ENCODE assay signal across 19 mouse cellular contexts in the genomic region with DNA sequence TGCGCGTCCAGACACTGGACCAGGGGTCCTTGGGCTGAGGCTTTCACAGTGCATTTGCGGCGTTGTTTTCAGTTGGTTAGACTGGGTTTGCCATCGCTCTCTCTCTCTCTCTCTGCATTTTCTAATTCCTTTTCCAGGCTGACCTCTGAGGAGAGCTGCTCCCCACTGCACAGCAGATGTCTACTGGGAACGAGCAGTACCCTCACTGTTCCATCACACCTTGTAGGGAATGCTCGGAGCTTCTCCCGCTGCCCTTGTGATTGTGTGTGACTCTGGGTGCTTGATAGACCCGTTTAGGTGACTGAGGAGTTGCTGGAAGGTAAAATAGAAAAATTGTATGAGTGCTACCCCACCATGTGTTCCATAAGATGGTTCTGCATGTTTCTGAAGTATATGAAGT. TPM values are rescaled to one million over a fixed set of nuclear protein-coding genes. Genes with fewer than 3 reads are reported as not detected.
A peak's percentile ranks its signal among the peaks of the same experiment; 100 is the strongest.
DNase-seq lines count a peak whose midpoint lies in the region; TF ChIP-seq lines count a peak whose summit lies in the region.
"Had no signal": no experiment of that assay in that cellular context is flagged by ENCODE, and none has a peak within 500 bp of the region (broad histone marks: within the 10 kb centered on the region; RNA-seq: fewer than 3 reads in every experiment).

No protein-coding gene starts in this region.

- no peak overlapping the region for H3K4me3 ChIP-seq in layer of hippocampus, adult 2 months
- H3K4me3 ChIP-seq: embryonic facial prominence, embryonic 13.5 days; embryonic facial prominence, embryonic 15.5 days; erythroblast, embryonic 14.5 days; forebrain, embryonic 10.5 days; forebrain, embryonic 12.5 days had no signal

- TF ChIP-seq CTCF in layer of hippocampus, adult 2 months (conservative IDR thresholded peaks at IDR 0.05), result no peak

- peak overlapping the region; percentile 2; the same call in 1 of the 2 replicates for H3K27ac ChIP-seq in layer of hippocampus, adult 2 months
- H3K27ac ChIP-seq: embryonic facial prominence, embryonic 13.5 days; embryonic facial prominence, embryonic 15.5 days; forebrain, embryonic 10.5 days; forebrain, embryonic 12.5 days had no signal

- DNase-seq in cerebellum, adult 11-12 months, result peak; percentile 47
- no peak for DNase-seq in cerebellum, adult 11 months
- DNase-seq in cerebellum, adult 9-10 months, result peak; percentile 55
- no peak for DNase-seq in cerebellum, adult 8-10 months
- no peak for DNase-seq in layer of hippocampus, adult 2 months (ENCODE audit: low spot score in 2 of 2)
- DNase-seq in layer of hippocampus, adult 9-10 months (ENCODE audit: low spot score), result no peak
- DNase-seq: adrenal gland, adult 8-10 months; adrenal gland, postnatal 14 days; adrenal gland, postnatal 36 days; B cell, adult 2 months; cerebellum, postnatal 25 days; embryo, embryonic 11 days had no signal

RNA-seq across cellular contexts. Expression of gene Ak4, which starts 33.8 kb away (rescaled TPM):
- total RNA-seq in layer of hippocampus, adult 2 months (2021), result 10 to 100 TPM; 63.0 to 63.2 TPM
- total RNA-seq: G1E had no signal

RNA-seq across cellular contexts. Expression of gene Dnajc6, which starts 43.6 kb away (rescaled TPM):
- total RNA-seq in layer of hippocampus, adult 2 months (2021), result 100 to 1,000 TPM; 291 to 316 TPM
- total RNA-seq: CH12.LX had no signal

Comparison
In these comparisons a context has a peak if more than half of its experiments do, and no peak if none do; other contexts are left out.
1. DNase-seq: peak in cerebellum, adult 11-12 months (single experiment) and cerebellum, adult 9-10 months (single experiment); none in cerebellum, adult 11 months (single experiment), cerebellum, adult 8-10 months (single experiment), layer of hippocampus, adult 2 months (0 of 2) and layer of hippocampus, adult 9-10 months (single experiment).